Mouse (Mus musculus): Measurements from ENCODE around the gene Pipox.

The Pipox gene

DNA sequence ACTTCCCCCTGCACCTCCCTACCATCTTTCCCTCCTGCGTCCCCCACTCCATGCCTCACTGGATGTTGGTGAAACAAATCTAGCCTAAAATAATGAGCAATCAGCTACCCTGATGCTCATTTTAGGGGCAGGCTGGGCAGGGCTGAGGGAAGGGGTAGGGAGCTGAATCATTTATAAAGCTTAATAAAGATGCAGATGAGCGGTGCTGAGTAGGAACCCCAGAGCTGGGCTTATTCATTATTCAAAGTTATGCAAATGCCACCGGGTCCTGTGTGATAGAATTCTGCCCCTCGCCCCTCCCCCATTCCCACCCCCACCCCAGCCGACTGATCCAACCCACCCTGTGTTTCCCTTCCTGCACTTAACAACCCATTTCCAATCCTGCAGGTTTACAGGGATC, 18.6 kb downstream of the Pipox start:
- DNase-seq: no peak

GRCm38 (mm10) chr11:77874685-77875231, 19.1 kb downstream of the Pipox start:
- no peak for DNase-seq

DNA sequence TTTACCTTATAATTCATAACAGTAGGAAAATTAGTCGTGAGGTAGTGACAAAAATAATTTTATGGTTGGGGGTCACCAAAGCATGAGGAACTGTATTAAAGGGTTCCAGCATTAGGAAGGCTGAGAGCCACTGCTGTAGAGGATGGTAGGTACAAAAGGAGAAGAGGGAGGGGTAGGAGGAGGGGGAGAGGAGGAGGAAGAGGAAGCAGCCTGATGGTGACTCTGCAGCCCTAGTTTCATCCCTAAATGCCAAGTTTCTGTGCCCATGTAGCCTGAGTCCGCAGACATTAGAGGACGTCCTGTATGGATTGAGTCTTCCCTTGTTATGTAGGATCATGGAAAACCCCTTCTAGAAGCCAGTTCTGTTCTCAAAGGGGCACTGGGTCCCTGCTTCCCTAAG, 20.8 kb downstream of the Pipox start:
- DNase-seq: no peak

GRCm38 (mm10) chr11:77872685-77873084, 21.2 kb downstream of the Pipox start:
- no peak for DNase-seq

- no peak for DNase-seq
Measured at GRCm38 (mm10) chr11:77872236-77872635, 21.7 kb downstream of the Pipox start.

DNA sequence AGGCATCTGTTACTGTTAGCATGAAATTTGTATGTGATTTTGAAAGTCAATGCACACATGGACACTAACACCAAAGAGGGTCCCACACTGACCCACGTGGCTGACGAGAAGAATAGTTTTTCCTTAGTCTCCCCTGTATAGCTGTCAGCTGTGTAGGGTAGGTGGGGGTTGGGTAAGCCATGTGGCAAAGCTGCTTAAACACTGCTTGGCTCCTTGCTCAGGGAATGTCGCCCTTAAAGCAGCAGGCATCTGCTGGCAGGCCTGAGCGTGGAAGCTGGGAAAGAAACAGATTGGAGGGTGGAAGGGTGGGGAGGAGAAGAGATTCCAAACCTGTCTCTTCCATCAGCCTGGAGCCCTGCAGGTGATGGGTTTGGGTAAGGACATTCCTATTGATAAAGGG, 22.5 kb downstream of the Pipox start:
- no peak for DNase-seq

- no peak for DNase-seq
Measured at GRCm38 (mm10) chr11:77867419-77868083, 26.3 kb downstream of the Pipox start.

DNA sequence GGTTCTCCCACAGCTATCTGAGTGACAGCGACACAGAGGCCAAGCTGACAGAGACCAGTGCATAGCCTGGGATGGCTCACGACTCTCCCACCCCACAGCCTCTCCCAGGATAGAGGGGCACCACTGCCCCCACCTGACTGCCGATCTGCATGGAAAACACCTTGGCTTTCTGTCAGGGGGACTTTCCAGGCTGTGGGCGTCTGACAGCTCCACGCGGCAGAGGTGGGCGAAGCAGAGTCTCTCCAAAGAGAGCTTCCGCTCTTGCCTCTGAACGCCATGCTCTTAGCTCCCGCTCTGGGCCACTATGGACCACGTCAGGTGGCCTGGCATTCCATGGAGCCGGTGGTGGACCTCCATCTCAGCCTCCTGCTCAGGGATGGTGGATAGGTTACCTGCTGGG, 29.1 kb downstream of the Pipox start:
- DNase-seq: no peak

DNA sequence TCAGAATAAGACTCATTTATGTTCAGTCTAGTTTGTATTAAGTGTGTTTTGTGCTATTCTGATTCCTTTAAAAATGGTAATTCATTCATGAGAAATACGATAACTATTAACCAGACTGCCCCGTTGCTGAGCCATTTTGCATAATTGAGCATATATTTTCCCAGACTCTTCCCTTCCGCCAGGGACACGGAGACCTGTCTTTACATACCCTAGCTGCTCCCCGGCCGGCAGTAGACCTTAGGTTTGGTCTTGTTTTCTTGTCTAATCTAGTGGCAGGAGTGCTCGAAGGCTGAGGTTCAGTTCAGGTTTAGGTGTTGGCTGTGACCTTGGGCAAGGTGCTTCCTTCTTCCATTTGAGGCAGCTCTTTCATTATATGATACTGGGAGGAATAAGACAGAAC, 31.0 kb downstream of the Pipox start:
- no peak for DNase-seq

- DNase-seq: no peak
Measured at GRCm38 (mm10) chr11:77860947-77861346, 32.9 kb downstream of the Pipox start.

DNA sequence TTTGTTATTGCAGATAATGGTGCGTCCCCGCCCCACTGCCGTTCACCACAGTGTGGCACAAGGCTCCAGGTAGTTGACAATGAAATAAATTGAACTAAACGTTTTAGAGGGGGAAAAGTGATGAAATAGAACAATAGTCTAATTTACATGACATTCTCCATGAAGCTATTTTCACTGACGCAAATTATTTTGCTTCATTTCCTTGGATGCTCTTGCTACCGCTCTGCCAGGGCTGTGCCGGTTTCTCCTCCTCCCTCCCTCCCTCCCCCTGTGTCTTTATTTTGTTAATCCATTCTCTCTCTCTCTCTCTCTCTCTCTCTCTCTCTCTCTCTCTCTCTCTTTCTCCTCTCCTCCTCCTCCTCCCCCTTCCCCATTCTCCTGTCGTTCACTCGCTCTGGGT, 35.3 kb downstream of the Pipox start:
- no peak for DNase-seq

- DNase-seq: no peak
Measured at GRCm38 (mm10) chr11:77857089-77857488, 36.8 kb downstream of the Pipox start.

GRCm38 (mm10) chr11:77855396-77855795, 38.5 kb downstream of the Pipox start:
- DNase-seq: no peak

DNA sequence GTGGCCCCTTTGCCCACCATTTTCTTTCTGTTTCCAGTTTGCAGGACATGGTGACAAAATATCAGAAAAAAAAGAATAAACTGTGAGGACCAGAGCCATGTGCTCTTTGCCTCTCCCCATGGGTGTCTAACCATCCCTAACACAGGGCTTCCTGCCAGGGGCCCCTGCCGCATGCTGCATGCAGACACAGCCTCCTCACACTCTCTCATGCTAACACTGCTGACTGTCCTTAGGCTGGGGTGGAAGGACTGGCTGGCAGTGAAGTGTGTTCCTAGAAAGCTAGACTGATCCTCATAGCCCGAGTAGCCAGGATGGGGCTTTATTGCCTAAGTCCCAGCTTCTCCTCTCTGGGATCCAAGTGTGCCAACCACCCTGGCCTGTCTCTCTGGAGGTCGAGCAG, 39.3 kb downstream of the Pipox start:
- no peak for DNase-seq

GRCm38 (mm10) chr11:77852941-77853668, 40.8 kb downstream of the Pipox start:
- DNase-seq: no peak

- DNase-seq: no peak
Measured at GRCm38 (mm10) chr11:77852195-77852594, 41.7 kb downstream of the Pipox start.

- DNase-seq: no peak
Measured at GRCm38 (mm10) chr11:77851483-77852010, 42.3 kb downstream of the Pipox start.

- DNase-seq: no peak
Measured at GRCm38 (mm10) chr11:77850401-77851244, 43.3 kb downstream of the Pipox start.

- DNase-seq: no peak
Measured at GRCm38 (mm10) chr11:77849151-77849550, 44.7 kb downstream of the Pipox start.

DNA sequence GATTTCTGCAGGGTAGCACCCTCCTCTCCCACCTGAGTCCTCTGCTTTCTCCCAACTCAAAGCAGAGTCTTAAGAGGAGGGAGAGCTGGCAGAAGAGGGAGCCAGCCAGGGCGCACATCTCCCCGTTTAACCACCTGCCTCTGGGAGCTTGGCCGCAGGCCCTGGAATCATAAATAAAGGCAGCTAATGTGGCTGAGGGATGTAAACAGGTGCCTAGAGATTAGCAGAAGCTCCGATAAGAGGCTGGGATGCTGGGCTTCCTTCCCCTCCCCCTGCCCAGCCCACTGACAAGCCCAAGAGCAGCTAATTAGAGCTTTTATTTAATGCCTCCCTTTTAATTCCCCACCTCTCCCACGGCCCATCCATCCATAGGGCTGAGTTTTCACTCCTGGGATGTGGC, 45.8 kb downstream of the Pipox start:
- no peak for DNase-seq

- DNase-seq: no peak
Measured at GRCm38 (mm10) chr11:77847599-77848128, 46.2 kb downstream of the Pipox start.

GRCm38 (mm10) chr11:77843906-77844200, 50.0 kb downstream of the Pipox start:
- DNase-seq: no peak
